Mouse (Mus musculus) adrenal gland, adult 2 months (tissue): ENCODE data around the gene 4930407I10Rik. TPM values are rescaled to one million over a fixed set of nuclear protein-coding genes. Genes with fewer than 3 reads are reported as not detected.
A peak's percentile ranks its signal among the peaks of the same experiment; 100 is the strongest.

Experiments used
- DNase-seq: peaks from one replicate; pipeline ENCODE4 v3.0.0; 2021
- long read RNA-seq: library from polyadenylated mRNA; stranded (forward); transcript quantifications from one replicate; pipeline ENCODE4 v2.0.0, GENCODE M21; 2021
- polyA plus RNA-seq: library from polyadenylated mRNA; depleted of rRNA; stranded (reverse); fragments of >200 nt; gene quantifications from 2 replicates; pipeline ENCODE4 v1.2.3, GENCODE M21; 2012; rRNA removed
- total RNA-seq, 2 experiments: library from RNA; stranded (reverse); gene quantifications; 2 replicates each; pipeline ENCODE4 v1.2.3; 2021

4930407I10Rik gene
- total RNA-seq: not detected
- polyA plus RNA-seq: not detected in 2 replicates
- long read RNA-seq: 0 reads

DNA sequence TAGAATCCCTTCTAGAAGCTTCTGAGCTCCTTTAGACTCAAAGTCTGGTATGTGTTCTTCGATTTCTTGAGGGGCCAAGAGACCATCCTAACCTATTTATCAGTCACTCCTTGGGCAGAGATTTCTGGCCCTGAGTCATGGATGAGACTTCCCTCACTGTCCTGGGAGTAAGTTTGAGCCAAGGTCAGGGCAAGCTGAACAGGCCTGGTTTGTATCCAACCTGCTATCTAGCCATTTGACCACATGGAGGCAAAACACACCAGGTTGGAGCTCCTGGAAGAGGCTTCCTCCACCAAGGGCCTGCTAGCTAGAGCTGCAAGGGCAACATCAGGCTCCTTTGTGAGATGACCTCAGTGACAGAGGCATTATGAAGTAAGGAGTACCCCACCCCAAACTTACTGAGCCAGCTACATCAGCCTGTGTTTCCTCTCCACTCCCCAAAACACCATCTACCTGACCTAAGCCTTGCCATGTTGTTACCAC lies at the start of gene 4930407I10Rik:
TSS of gene 4930407I10Rik (plus strand) at position 433 of the 483 bp plus-strand sequence.
- DNase-seq: peak; percentile 33

- DNase-seq: peak; percentile 48
Observed at GRCm38 (mm10) chr15:82011947-82012346, 47.0 kb upstream of the 4930407I10Rik start.

- DNase-seq: no peak
Observed at GRCm38 (mm10) chr15:82014745-82015391, 44.1 kb upstream of the 4930407I10Rik start.

GRCm38 (mm10) chr15:82015392-82016100 lies 43.4 kb upstream of the 4930407I10Rik start:
- peak; percentile 66 for DNase-seq

GRCm38 (mm10) chr15:82016101-82016808 lies 42.7 kb upstream of the 4930407I10Rik start:
- DNase-seq: peak; percentile 100

DNA sequence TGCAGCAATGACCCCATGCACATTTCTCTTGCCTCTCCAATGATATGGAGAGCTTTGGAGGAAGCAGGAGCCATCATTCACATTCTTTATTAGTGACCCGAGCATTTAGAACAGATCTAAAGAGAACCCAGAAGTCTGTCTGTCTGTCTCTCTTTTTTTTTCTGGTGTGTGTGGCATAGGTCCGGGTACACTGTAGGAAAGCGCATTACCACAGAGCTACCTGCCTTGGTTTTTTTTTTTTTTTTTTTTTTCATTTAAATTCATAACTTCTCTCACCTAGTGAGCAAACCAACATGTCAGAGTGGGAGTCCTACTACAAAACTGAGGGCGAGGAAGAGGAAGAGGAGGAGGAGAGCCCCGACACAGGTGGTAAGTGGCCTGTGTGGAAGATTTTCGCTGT lies 42.1 kb upstream of the 4930407I10Rik start:
- DNase-seq: no peak

DNA sequence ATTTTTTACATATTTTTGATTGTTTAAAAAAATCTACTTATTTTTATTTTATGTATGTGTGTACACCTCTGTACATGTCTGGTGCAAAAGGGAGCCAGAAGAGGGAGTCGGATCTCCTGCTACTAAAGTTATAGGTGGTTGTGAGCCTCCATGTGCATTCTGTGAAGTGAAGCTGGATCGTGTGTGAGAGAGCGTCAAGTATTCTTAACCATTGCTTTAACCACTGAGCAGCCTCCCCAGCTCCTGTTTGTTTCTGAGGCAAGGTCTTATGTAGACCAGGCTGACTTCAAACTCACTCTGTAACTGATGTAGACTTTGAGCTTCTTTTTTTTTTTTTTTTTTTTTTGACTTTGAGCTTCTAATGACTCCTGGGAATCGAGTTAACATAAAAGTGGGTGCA lies 41.5 kb upstream of the 4930407I10Rik start:
- no peak for DNase-seq

- DNase-seq: peak; percentile 44
Observed at GRCm38 (mm10) chr15:82019288-82019687, 39.7 kb upstream of the 4930407I10Rik start.

DNA sequence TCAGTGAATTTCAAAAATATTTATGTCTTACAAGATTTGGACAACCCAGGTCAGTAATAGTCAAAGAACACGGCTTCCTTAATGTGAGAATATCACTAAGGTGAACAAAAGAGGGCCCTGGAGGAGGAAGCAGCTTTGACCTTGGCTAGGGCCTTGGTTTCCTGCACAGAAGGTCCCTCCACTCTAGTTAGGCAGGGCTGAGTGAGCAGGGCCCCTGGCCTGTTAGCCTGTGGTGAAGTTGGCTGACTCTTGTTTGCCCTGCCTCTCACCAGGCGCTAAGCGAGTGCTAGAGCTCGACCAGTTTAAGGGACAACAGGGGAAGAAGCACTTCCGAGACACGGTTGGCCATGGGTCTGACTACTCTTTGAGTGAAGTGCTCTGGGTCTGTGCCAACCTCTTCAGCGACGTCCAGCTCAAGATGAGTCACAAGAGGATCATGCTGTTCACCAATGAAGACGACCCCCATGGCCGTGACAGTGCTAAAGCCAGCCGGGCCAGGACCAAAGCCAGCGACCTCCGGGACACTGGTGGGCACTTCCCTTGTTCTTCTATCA lies 36.3 kb upstream of the 4930407I10Rik start:
- peak; percentile 84 for DNase-seq

- no peak for DNase-seq
Observed at GRCm38 (mm10) chr15:82023965-82024635, 34.9 kb upstream of the 4930407I10Rik start.

GRCm38 (mm10) chr15:82027276-82027675 lies 31.7 kb upstream of the 4930407I10Rik start:
- DNase-seq: no peak

DNA sequence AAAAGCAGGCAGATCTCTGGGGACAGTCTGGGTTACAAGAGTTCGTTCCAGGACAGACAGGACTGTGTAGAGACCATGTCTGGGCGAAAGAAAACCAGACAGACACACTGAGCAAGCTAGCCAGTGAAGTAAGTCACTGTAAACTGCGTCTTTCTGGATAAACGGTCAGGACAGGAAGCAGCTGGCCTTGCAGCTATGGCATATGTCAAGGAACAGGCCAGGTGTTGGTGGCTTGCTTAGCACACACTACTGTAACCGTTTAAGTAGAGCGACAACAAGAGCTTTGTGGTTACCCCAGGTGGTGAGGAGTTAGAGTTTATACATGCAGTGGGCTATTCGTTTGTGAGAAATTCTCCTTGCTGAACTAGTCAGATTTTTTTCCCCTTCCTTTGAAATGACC lies 31.2 kb upstream of the 4930407I10Rik start:
- no peak for DNase-seq

DNA sequence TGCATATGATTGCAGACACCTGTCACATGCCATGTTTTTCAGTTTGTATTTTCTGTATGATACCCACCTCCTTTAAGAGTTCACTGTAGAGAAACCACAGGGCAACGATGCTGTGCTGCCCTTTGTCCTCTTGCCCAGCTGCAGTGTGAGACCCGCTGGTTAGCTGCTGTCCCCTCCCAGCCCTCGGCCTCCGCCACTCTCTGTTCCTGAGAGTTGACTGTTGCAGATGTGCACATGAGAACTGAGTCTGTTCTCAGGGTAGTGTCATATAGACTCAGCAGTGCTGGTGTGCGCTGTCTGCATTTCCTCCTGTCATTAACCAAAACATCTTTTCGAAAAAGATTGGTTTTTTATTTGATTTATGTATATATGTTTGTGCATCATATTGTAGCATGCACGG lies 26.6 kb upstream of the 4930407I10Rik start:
- DNase-seq: no peak

DNA sequence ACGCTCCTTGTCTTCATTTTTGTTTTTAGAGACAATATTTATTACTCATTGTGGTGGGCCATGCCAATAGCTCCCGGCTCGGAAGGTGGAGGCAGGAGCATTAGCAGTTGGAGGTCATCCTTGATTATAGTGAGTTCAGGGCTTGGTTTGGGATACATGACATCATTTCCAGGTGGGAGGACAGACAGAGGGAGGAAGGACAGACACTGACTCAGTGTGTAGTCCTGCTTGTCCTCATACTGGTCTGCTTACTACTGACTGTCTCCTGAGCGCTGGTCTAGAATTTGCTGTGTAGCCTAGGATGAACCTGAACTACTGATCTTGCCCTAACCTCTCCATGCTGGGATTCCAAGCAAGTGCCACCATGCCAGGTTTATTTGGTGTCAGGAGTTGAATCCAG lies 25.2 kb upstream of the 4930407I10Rik start, which contains the start of gene Desi1:
TSS of gene Desi1 (minus strand) at position 101 of the 400 bp plus-strand sequence.
- no peak for DNase-seq

- no peak for DNase-seq
Observed at GRCm38 (mm10) chr15:82035904-82036689, 22.9 kb upstream of the 4930407I10Rik start.

DNA sequence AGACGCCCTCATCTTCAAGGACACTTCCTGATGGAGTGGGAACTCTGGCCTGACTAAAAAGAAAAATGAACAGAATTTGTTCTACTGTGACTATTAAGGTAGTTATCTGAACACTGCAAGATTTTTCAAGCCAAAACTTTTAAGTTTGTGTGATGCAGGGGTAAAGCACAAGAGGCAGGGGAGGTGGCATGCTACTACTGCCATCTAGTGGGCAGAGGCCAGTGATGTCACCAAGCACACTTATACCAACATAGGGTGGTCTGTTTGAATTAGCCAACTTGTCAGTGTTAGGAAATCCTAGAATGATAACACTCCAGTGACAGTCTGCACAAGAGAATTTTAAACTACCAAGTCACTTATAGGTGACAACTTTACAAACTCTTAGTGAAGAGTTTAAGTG lies 18.3 kb upstream of the 4930407I10Rik start:
- peak; percentile 41 for DNase-seq

- no peak for DNase-seq
Observed at GRCm38 (mm10) chr15:82044166-82044784, 14.7 kb upstream of the 4930407I10Rik start.

DNA sequence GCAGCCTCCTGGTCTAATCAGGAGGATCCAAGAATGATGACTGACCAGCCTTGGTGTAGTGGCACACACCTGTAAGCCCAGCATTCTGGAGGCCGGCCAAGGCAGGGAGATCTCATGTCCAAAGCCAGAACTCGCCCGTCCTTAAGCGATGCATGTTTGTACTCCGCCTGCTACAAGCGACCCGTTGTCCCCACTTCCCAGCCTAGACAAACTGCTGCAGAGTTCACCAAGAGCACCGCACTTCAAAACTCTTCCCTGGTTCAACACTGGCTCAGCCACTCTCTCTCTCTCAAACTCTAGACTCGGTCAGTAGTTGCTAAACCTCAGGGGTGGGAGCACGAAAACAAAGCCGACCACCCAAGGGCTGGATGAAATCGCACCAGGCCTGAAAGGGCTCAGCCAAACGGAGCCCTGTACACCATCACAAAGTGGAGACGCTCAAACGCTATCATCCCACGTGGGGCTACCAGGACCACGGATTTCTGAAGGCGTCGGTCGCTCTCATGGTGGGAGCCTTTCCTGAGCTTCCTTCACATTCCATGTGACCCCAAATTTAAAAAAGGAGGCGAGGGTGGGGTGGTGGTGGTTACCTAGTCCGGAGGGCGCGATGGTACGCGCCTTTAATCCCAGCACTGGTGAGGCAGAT lies 12.6 kb upstream of the 4930407I10Rik start:
- no peak for DNase-seq

DNA sequence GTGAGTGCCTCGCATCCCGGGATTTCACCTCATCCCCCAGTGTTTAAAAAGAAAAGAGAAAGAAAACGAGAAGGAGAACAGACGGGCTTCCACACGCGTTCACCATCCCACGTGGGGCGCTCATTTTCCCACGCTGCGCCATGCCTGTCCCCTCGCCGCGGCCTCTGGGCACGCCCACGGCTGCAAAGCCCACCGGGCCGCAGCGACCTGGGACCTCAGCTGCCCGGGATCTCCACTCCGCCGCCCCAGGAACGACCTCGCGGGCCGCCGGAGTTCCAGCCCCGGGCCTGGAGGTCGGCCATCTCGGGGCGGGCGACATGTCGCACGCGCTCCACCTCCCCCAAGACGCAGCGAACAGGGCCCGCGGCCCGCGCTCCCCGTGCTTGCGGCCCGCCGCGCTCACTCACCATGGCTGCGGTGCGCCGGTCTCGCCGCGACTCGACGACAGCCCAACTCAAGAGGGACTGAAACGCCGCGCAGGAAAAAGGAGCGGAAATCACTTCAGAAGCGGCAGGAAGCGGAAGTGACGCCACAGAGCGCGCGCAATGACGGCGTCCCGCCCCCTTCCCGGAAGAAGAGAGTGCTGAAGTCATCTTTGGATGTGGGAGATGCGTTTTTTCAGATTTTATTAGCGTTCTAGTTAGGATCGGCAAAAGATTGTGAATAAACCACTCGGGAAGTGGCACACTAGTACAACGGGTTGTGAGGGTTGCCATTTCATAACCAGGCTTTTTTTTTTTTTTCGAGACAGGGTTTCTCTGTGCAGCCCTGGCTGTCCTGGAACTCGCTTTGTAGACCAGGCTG lies 11.7 kb upstream of the 4930407I10Rik start, which contains the start of gene Snu13:
TSS of gene Snu13 (minus strand) at position 519 of the 804 bp plus-strand sequence.
- peak; percentile 93 for DNase-seq
